Mouse (Mus musculus) stomach, embryonic 14.5 days (tissue): ENCODE results near the gene Rhou. TPM values are rescaled to one million over a fixed set of nuclear protein-coding genes. Genes with fewer than 3 reads are reported as not detected.

Source experiments
- ATAC-seq: fragments of 200-750 bp; cut with Nextera tagmentation; 2 replicates; pipeline ENCODE4 v1.8.0; 2017; ENCODE audit warnings: low read depth, moderate TSS enrichment; ENCODE audit not compliant: insufficient number of reproducible peaks, insufficient read depth, low FRiP score
- H3K27ac ChIP-seq: fragments of 300-500 bp; sonication (generic); 2 replicates; pipeline ENCODE4 v1.5.1; 2014; ENCODE audit warnings: mild to moderate bottlenecking, low read length, moderate library complexity, mixed read lengths
- H3K27me3 ChIP-seq: fragments of 300-500 bp; sonication (generic); 2 replicates; pipeline ENCODE4 v1.6.1; 2014; ENCODE audit warnings: low read length, control low read depth, mixed read lengths; ENCODE audit not compliant: control insufficient read depth, insufficient read depth
- H3K36me3 ChIP-seq: fragments of 300-500 bp; sonication (generic); 2 replicates; pipeline ENCODE4 v1.6.1; 2014; ENCODE audit warnings: mild to moderate bottlenecking, control low read depth, low read length, moderate library complexity, mixed read lengths; ENCODE audit not compliant: control insufficient read depth, insufficient read depth
- H3K4me1 ChIP-seq: fragments of 300-500 bp; sonication (generic); 2 replicates; pipeline ENCODE4 v1.6.1; 2014; ENCODE audit warnings: low read length, control low read depth, mixed read lengths; ENCODE audit not compliant: control insufficient read depth, insufficient read depth
- H3K4me2 ChIP-seq: fragments of 300-500 bp; sonication (generic); replicated peaks from 2 replicates; pipeline ENCODE4 v1.6.1; 2014; ENCODE audit warnings: low read depth, low read length, control low read depth
- H3K4me3 ChIP-seq: fragments of 300-500 bp; sonication (generic); 2 replicates; pipeline ENCODE4 v1.5.1; 2014; ENCODE audit warnings: low read depth, low read length, control low read depth
- H3K9ac ChIP-seq: fragments of 300-500 bp; sonication (generic); replicated peaks from 2 replicates; pipeline ENCODE4 v1.6.1; 2014; ENCODE audit warnings: low read depth, mild to moderate bottlenecking, control low read depth, low read length, moderate library complexity, mixed read lengths
- H3K9me3 ChIP-seq: fragments of 300-500 bp; sonication (generic); 2 replicates; pipeline ENCODE4 v1.6.1; 2016; ENCODE audit warnings: low read depth, low read length, control low read depth; ENCODE audit not compliant: control insufficient read depth
- WGBS: fragments of 180-500 bp; shearing (Covaris S2); extraction: QIAGEN DNeasy Blood & Tissue Kit; methylation state at CpG from one replicate; pipeline ENCODE4 v1.1.7; 2014; 5-methylcytosine and 5-hydroxymethylcytosine counted together
- polyA plus RNA-seq: library from polyadenylated mRNA; unstranded; fragments of >200 nt; fragmentation: Nextera tagmentation; extraction: Ambion mirVana; gene quantifications from 2 replicates; pipeline ENCODE4 v1.2.1, GENCODE M21; 2014

Gene Rhou
- polyA plus RNA-seq, 1 experiment from 2014 or later, result 11.7 TPM

GRCm38 (mm10) chr8:123654763-123655162, 1.0 kb downstream of the Rhou start:
- H3K9ac ChIP-seq, result peak overlapping the region; percentile 92
- peaks cover 13% of the 10 kb centered on the region for H3K4me1 ChIP-seq
- no peaks in the 10 kb centered on the region for H3K27me3 ChIP-seq
- ATAC-seq, result no peak
- H3K4me2 ChIP-seq, result peak overlapping the region; percentile 61
- H3K4me3 ChIP-seq, result peak overlapping the region; percentile 69
- H3K9me3 ChIP-seq, result no peaks in the 10 kb centered on the region
- 6% methylated on average over 5 of the region's 5 CpGs for WGBS
- peak overlapping the region; percentile 71 for H3K27ac ChIP-seq
- no peaks in the 10 kb centered on the region; the same call in none of the 2 replicates for H3K36me3 ChIP-seq

GRCm38 (mm10) chr8:123655351-123655779, 1.6 kb downstream of the Rhou start:
- Histone ChIP-seq H3K36me3 (no peaks in the 10 kb centered on the region; the same call in none of the 2 replicates), H3K4me2 (peak overlapping the region; percentile 61), H3K9ac (0 out of 2 replicates have a peak overlapping the region, but pooled peaks have one; percentile 92), H3K9me3 (no peaks in the 10 kb centered on the region), H3K4me1 (peaks cover 13% of the 10 kb centered on the region), H3K27ac (peak overlapping the region; percentile 71; the same call in 1 of the 2 replicates), H3K27me3 (no peaks in the 10 kb centered on the region), H3K4me3 (peak overlapping the region; percentile 69)
- ATAC-seq, result no peak
- 8% methylated on average over 8 of the region's 8 CpGs for WGBS

GRCm38 (mm10) chr8:123657826-123658225, 4.1 kb downstream of the Rhou start:
- H3K9me3 ChIP-seq, result no peaks in the 10 kb centered on the region
- H3K36me3 ChIP-seq, result peaks cover 12% of the 10 kb centered on the region
- H3K27ac ChIP-seq, result no peak overlapping the region
- H3K4me3 ChIP-seq, result no peak overlapping the region
- H3K4me1 ChIP-seq, result peaks cover 13% of the 10 kb centered on the region
- H3K9ac ChIP-seq, result no peak overlapping the region
- no peaks in the 10 kb centered on the region for H3K27me3 ChIP-seq
- no peak overlapping the region for H3K4me2 ChIP-seq
- no peak for ATAC-seq
- 88% methylated on average over 8 of the region's 8 CpGs for WGBS

- no peak overlapping the region for H3K4me2 ChIP-seq
- no peak overlapping the region for H3K27ac ChIP-seq
- H3K9me3 ChIP-seq, result no peaks in the 10 kb centered on the region
- no peak overlapping the region for H3K9ac ChIP-seq
- peaks cover 23% of the 10 kb centered on the region for H3K36me3 ChIP-seq
- H3K4me3 ChIP-seq, result no peak overlapping the region
- ATAC-seq, result no peak
- 76% methylated on average over 10 of the region's 10 CpGs for WGBS
- peaks cover 13% of the 10 kb centered on the region for H3K4me1 ChIP-seq
- H3K27me3 ChIP-seq, result no peaks in the 10 kb centered on the region
Observed at GRCm38 (mm10) chr8:123659469-123660057, 5.8 kb downstream of the Rhou start.

- 83% methylated on average over 11 of the region's 11 CpGs for WGBS
Observed at GRCm38 (mm10) chr8:123661515-123661914, 7.8 kb downstream of the Rhou start.

GRCm38 (mm10) chr8:123665580-123665979, 11.9 kb downstream of the Rhou start:
- Histone ChIP-seq H3K4me3 (no peak overlapping the region), H3K36me3 (peaks cover 23% of the 10 kb centered on the region), H3K9me3 (no peaks in the 10 kb centered on the region), H3K9ac (no peak overlapping the region), H3K4me1 (0 out of 2 replicates have a peak, but pooled peaks cover 3% of the 10 kb centered on the region), H3K27me3 (no peaks in the 10 kb centered on the region), H3K4me2 (no peak overlapping the region), H3K27ac (no peak overlapping the region)
- ATAC-seq, result no peak
- 69% methylated on average over 6 of the region's 6 CpGs for WGBS

More at GRCm38 (mm10) chr8:123661515-123661914, 7.8 kb downstream of the Rhou start:
- Histone ChIP-seq H3K36me3 (peaks cover 23% of the 10 kb centered on the region), H3K4me3 (no peak overlapping the region), H3K4me2 (no peak overlapping the region), H3K9me3 (no peaks in the 10 kb centered on the region), H3K27me3 (no peaks in the 10 kb centered on the region), H3K4me1 (no peaks in the 10 kb centered on the region), H3K9ac (no peak overlapping the region), H3K27ac (no peak overlapping the region)
- no peak for ATAC-seq

- Histone ChIP-seq H3K9me3 (no peaks in the 10 kb centered on the region), H3K4me1 (0 out of 2 replicates have a peak, but pooled peaks cover 3% of the 10 kb centered on the region), H3K27ac (no peak overlapping the region), H3K4me3 (no peak overlapping the region), H3K27me3 (no peaks in the 10 kb centered on the region), H3K4me2 (no peak overlapping the region), H3K9ac (no peak overlapping the region), H3K36me3 (peaks cover 13% of the 10 kb centered on the region)
- WGBS, result 81% methylated on average over 1 of the region's 1 CpGs
- ATAC-seq, result no peak
Observed at GRCm38 (mm10) chr8:123666832-123667231, 13.1 kb downstream of the Rhou start.

GRCm38 (mm10) chr8:123668681-123669080, 15.0 kb downstream of the Rhou start:
- H3K9ac ChIP-seq, result no peak overlapping the region
- ATAC-seq, result no peak
- 33% methylated on average over 4 of the region's 4 CpGs for WGBS

More at GRCm38 (mm10) chr8:123668681-123669080, 15.0 kb downstream of the Rhou start:
- no peaks in the 10 kb centered on the region for H3K27me3 ChIP-seq
- 0 out of 2 replicates have a peak, but pooled peaks cover 3% of the 10 kb centered on the region for H3K4me1 ChIP-seq
- no peak overlapping the region for H3K4me3 ChIP-seq
- H3K36me3 ChIP-seq, result peaks cover 7% of the 10 kb centered on the region; the same call in 1 of the 2 replicates
- no peak overlapping the region for H3K27ac ChIP-seq
- no peaks in the 10 kb centered on the region for H3K9me3 ChIP-seq
- no peak overlapping the region for H3K4me2 ChIP-seq
